Mouse (Mus musculus): Measurements from ENCODE around the gene Tigd3.
"Not testable (repeated sequence)": the region's sequence is repeated elsewhere in the genome, so short reads cannot be mapped to it uniquely, and the experiment has no call there.

The Tigd3 gene

DNA sequence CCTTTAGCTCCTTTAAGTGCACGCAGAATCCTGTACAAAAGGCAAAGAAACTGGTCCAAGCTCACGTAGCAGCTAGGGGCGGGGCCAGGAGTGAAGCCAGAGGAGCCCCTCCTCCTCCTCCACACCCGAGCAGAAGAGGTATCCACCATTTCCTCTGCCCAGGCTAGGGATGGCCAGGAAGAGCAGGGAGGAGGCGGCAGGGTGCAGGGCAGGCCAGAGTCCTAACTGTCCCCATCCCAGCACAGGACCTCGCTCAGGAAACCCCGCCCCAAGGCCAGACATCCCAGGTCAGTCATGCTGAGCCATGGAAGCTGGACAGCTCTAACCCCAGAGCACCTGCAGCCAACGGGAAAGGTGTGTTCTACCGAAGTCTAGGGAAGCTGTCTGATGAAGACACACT lies 27.8 kb upstream of the Tigd3 start:
- DNase-seq = no peak

- no peak for DNase-seq
Observed at GRCm38 (mm10) chr19:5913007-5913719, 19.2 kb upstream of the Tigd3 start, which contains the start of gene Dpf2. TSS of gene Dpf2 (minus strand) at chr19:5913010.

- peak; percentile 99 for DNase-seq
Observed at GRCm38 (mm10) chr19:5912103-5913006, 18.4 kb upstream of the Tigd3 start.

- DNase-seq = no peak
Observed at GRCm38 (mm10) chr19:5911430-5912102, 17.6 kb upstream of the Tigd3 start.

- DNase-seq = no peak
Observed at GRCm38 (mm10) chr19:5910221-5910620, 16.3 kb upstream of the Tigd3 start.

DNA sequence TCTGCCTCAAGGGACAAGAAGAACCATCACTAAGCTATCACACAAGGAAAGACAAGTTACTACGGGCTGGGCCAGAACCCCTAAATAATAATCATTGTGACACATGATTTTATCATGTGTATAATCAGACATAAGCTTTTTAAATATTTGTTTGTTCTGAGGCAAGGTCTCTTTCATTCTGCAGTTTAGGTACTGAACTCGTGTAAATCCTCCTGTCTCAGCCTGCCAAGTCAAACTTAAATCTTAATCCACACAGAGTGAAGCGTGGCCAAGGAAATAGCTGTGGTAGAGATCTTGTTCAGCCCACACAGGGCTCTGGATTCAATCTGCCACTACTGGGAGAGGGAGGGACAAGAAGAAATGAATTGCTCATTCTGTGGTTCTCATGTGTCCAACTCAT lies 13.3 kb upstream of the Tigd3 start:
- no peak for DNase-seq

DNA sequence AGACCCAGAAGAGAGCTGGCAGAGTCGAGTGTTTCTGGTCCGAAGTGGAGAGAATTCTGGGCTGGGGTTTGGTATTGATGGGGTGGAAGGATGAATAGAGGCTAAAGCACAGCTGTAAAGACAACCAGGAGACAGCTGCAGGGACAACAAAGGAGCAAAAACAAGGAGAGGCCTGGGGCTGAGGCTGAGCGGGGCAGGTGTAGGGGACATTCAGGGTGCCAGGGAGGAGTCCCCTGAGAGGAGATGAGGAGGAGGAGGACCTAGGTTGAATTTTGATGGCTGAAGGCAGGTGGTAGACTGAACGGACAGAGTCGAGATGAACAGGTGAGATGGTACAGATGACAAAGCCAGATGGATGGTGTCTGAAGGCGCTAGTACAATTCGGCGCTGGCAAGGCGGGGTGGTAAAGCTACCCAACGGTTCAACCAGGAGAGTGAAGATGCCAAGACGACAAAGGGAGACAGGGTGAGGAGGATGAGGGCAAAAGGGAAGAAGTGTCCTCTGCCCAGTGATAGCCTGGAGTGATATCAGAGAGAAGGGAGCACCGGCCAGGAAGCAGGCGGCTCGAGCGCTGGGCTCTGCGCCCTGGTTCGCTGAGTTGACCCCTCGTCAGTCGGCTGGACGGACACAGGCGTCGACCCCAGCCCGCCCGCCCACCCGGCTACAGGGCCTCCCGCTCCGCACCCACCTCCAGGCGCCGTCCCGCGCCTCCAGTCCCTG lies 507 bp downstream of the Tigd3 start:
- peak; percentile 36 for DNase-seq

DNA sequence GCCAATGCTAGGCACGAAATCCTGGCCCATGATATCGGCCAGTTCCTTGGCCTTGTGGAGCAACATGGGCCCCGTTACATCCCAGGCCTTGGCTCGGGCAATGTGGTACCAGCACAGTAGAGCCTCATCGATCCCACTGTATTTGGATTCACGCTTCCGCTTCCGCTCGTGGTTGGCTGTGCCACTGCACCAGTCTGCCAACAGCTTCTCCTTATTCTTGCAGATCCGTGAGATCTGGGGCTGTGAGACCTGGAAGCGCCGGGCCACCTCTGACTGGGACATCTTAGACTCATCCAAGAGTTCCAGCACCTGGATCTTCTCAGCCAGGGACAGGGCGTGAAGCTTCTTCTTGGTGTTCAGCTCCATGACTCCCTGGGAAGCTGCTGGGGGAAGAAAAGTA lies 1.2 kb downstream of the Tigd3 start:
- no peak for DNase-seq

GRCm38 (mm10) chr19:5892262-5892661 lies 1.7 kb downstream of the Tigd3 start:
- DNase-seq = no peak

- DNase-seq = no peak
Observed at GRCm38 (mm10) chr19:5891521-5892258, 2.3 kb downstream of the Tigd3 start.

DNA sequence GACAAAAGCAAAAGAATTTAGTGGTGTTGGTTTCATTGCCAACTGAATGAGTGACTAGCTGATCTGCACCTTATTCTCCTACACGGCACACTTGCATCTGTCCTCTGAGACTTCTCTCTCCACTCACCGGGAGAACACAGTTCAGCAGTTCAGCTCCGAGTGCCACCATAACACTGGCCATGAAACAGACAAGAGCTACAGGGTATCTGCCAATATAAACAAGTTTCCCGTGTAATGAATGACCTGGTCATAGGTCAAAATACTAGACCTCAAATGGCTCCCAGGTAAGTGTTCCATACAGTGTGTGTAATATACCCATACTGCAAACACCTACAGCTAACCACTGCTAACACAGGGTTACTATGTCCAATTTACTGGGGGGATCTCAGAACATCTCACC lies 4.7 kb downstream of the Tigd3 start:
- no peak for DNase-seq

DNA sequence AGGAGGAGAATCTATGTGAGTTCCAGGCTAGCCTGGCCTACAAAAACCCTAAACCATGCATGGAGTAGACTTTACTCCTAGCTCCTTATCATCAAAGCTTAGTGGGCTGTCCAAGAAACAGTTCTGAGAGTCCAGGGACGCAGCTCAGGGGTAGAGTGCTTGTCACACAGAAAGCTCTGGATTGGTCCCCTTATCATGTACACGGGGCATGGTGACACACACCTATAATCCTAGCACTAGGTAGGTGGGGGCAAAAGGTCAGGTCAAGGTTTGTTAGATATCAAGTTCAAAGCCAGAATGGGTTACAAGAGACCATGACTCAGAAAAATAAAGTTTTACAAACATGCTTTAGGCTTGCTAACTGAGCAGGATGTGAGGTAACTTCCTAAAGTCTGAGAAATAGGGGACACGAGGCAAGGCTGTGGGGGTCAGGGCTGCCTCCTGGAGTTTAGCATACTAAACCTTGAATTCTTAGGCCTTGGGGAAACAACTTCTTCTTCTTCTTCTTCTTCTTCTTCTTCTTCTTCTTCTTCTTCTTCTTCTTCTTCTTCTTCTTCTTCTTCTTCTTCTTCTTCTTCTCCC lies 6.6 kb downstream of the Tigd3 start:
- DNase-seq = no peak

DNA sequence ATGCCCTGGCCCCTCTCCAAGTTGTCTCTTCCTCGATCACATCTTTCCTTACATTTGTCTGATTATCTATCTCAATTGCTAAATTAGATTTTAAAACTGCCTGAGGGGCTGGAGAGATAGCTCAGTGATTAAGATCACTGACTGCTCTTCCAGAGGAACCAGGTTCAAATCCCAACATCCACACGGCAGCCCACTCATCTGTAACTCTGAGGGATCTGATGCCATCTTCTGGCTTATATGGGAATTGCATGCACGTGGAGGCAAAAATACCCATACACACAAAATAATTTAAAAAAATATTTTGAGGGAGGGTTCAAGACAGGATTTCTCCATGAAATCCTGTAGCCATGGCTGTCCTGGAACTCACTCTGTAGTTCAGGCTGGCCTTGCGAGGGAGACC lies 8.1 kb downstream of the Tigd3 start:
- DNase-seq = no peak

DNA sequence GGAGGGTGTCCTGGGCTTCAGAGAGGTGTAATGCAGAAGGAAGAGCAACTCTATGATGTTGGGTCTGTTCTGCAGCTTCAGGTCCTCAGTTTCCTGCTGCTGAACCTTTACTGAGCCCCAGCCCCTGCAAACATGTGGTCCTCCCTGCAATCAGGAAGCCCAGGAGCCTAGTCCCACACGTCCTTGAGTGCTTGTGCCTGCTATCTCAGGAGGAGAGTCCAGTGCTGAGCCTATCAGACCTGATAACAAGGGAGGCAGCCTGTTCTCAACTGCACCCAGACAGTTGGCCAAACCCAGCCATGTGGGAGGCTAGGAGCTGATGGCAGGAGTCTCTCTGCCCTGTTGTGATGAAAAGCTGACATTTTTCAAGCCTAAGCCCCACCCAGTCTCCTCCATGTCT lies 10.0 kb downstream of the Tigd3 start:
- DNase-seq = no peak

DNA sequence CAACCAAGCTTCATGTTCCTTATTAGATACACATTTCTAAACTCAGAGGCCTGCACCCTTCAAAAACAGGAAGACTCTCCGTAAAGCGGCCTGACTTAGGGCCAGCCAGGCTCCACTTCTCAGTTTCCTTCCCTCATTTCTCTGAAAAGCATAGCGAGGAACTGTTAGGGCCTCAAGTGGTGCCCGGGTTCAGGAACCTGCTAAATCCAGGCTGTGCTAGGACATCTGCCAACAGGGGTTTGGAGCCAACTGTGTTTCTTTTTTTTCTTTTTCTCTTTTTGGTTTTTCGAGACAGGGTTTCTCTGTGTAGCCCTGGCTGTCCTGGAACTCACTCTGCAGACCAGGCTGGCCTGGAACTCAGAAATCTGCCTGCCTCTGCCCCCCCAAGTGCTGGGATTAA lies 11.9 kb downstream of the Tigd3 start:
- DNase-seq = not testable (repeated sequence)

DNA sequence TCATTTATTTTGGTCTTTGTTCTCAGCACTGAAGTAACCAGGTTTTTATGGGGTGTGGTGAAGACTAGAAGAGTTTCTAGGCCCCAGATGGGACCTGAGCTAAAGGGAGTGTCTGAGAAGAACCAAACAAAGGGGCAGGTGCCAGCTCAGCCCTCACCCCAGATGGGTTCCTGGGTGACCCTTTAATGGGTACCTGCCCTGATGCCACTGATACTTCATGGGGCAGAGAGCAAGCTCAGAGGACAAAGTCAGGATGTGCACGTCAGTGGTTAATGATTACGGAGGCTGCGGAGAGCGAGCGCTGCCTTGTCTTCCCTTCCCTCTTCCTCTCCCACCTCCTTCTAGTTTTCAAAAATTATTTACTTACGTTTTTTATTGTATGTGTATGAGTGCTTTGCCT lies 12.8 kb downstream of the Tigd3 start:
- no peak for DNase-seq

DNA sequence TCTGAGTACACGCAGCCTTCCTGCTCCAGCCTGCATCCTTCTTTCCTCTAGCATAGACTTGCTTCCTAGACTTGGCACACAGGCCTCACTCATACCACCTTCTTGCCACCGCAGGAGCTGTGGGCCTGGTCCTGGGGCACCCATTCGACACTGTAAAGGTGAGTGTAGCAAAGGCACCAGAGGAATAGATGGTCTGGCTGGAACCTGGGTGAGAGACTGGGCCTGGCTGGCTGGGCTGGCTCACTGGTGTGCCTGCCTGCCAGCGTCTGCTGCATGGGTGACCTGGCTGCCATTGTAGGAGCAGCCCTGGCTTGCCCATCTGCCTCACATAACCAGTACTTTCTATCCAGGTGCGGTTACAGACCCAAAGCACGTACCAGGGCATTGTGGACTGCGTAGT lies 14.2 kb downstream of the Tigd3 start:
- DNase-seq = no peak

DNA sequence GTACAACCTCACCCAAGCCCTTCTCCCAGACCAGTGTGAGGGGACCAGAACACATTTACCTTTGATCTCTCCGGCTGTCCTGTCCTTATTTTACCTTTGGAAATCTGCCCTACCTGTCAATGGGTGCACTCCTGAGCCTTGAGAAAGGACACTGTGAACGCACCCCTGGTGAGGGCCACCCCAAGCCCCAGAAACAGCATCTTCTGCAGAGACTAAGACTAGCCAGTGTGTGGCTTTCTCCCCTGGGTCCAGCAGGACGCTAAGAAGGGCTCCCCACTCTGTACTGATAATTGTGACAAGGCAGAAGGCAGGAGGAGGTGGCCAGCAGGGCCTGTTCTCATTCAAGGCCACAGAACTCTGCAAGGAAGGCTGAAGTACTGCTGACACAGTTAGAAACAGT lies 15.0 kb downstream of the Tigd3 start:
- no peak for DNase-seq

DNA sequence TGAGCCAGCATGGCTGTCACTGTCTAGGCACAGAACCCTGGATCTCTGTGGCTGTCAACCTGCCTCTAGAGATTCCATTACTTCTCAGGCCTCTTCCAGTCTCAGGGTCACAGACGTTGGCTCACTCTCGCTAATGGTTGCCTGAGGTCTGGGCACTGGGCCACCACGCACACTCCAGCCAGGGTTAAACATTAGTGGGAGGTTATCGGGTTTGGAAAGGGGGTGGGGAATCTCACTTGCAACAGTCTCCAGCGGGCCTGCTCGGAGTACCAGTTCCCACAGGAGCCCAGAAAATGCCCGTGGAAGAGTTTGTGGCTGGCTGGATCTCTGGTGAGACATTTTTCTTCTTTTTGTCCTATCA lies 15.6 kb downstream of the Tigd3 start:
- DNase-seq = no peak

DNA sequence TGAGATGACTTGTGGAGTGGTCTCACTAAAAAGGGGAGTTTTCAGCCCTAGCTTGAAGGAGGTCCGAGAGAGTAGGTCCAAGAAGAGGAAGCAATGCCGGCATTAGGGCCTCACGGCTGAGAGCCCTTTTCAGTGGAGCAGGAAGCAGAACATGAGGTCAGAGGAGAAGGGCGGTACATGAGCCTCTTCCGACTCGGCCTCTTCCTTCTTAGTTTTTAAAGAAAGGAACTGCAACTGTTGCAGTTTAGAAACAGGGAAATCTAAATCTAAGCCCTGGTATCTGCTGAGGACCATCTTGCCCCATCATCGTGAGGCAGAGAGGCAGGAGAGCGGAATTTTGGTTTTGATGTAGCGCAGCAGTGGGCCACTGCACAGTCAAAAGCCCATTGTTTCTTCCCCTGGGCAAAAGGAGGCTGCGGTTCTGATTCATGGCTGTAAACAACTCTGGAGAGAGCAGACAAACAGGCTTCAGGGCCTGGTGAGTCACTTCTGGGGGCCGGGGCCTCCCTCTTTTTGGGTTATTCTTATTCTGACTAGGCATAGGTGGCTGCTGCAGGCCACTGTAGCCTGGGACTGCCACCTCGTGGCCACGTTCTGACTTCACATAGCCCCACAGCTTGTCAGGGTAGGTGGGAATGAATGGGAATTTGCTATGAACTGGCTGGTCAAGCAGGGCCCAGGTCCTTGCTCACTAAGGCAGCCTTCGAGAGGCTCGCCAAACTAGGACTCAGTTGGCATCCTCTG lies 16.2 kb downstream of the Tigd3 start, which contains the start of gene Slc25a45:
Gene Slc25a45, plus strand, starts transcription at position 191 of the 744 bp plus-strand sequence.
- DNase-seq = peak; percentile 65

DNA sequence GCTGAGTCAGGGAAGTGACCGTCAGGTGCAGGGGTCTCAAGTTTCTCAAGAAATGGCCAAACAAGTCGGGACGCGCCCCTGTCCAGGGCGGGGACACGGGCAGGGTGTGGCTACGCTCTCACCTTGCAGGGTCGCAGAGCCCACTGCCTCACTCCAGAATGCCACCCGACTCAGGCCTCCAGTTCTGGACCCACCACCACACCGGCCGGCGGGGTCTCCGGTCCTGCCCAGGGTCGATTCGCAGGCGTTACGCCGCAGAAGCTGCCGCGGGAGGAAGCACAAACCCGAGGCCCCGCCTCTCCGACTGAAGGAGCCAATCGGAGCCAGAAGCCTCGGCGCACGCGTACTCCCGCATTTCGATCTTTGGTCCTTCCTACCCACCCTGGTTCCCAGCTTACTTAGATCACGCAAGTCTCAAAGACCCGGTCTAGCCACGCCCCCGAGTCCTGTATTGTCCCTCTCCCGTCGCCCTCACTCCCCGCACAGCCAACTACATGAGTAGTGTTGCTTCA lies 18.9 kb downstream of the Tigd3 start, which contains the start of gene Frmd8:
Gene Frmd8, minus strand, starts transcription at position 306 of the 512 bp plus-strand sequence.
- DNase-seq = peak; percentile 92

Measured in cerebellum, adult 8-10 months (tissue).